In the genomic region with DNA sequence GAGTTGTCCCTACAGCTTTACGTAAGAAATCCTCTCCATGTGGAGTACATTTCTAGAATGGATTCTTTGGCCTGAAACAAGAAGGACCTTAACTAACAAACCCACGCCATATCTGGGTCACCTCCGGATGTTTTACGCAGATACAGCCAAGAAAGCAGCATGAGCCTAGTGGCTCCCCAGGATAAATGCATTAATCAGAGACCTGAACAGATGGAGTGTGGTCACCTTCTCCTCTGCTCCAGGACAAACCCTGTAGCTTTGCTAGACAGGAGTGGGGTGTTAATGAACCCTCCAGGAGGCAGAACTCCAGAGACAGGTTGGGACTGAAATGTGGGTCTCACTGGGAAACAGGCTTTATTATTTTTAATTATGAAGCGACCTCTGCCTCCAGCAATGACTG, we compare ENCODE assay signal across 10 mouse cellular contexts. TPM values are rescaled to one million over a fixed set of nuclear protein-coding genes. Genes with fewer than 3 reads are reported as not detected.
"Had no signal": no experiment of that assay in that cellular context is flagged by ENCODE, and none has a peak within 500 bp of the region (broad histone marks: within the 10 kb centered on the region; RNA-seq: fewer than 3 reads in every experiment).

No protein-coding gene starts in this region.

- DNase-seq: kidney, postnatal 10 days; kidney, postnatal 4 days; lung, adult 2 months; lung, postnatal 36 days; midbrain, embryonic 14.5 days; right cerebral cortex, postnatal 4 days; spleen, adult 18-20 months; thymus, adult 2 months; thymus, postnatal 25 days had no signal

RNA-seq across cellular contexts. Expression of a gene that starts 14.9 kb away (rescaled TPM):
- total RNA-seq: megakaryocyte progenitor cell, adult 5-6 weeks had no signal
